Mouse (Mus musculus): ENCODE results near the gene Arntl2. TPM values are rescaled to one million over a fixed set of nuclear protein-coding genes. Genes with fewer than 3 reads are reported as not detected.
"Not testable (repeated sequence)": the region's sequence is repeated elsewhere in the genome, so short reads cannot be mapped to it uniquely, and the experiment has no call there.

The Arntl2 gene
- total RNA-seq, 4 experiments from 2014 or later: 4.8 to 8.5 (median 5.6) TPM

GRCm38 (mm10) chr6:146847402-146847801 is 51.5 kb downstream of the Arntl2 start:
- no peak for DNase-seq (ENCODE audit: low spot score in 2 of 2)

GRCm38 (mm10) chr6:146848281-146848680 is 52.4 kb downstream of the Arntl2 start:
- DNase-seq (ENCODE audit: low spot score in 2 of 2): no peak

- no peak for DNase-seq (ENCODE audit: low spot score in 2 of 2)
Measured at GRCm38 (mm10) chr6:146850050-146850449, 54.2 kb downstream of the Arntl2 start, which contains the start of gene Smco2. Gene Smco2, plus strand, starts transcription at chr6:146850104.

GRCm38 (mm10) chr6:146851916-146852315 is 56.1 kb downstream of the Arntl2 start:
- no peak for DNase-seq (ENCODE audit: low spot score in 2 of 2)

GRCm38 (mm10) chr6:146852739-146853138 is 56.9 kb downstream of the Arntl2 start:
- DNase-seq (ENCODE audit: low spot score in 2 of 2): no peak

GRCm38 (mm10) chr6:146855185-146855584 is 59.3 kb downstream of the Arntl2 start:
- no peak for DNase-seq (ENCODE audit: low spot score in 2 of 2)

GRCm38 (mm10) chr6:146857386-146857785 is 61.5 kb downstream of the Arntl2 start:
- no peak for DNase-seq (ENCODE audit: low spot score in 2 of 2)

GRCm38 (mm10) chr6:146863154-146863553 is 67.3 kb downstream of the Arntl2 start:
- no peak for DNase-seq (ENCODE audit: low spot score in 2 of 2)

- DNase-seq (ENCODE audit: low spot score in 2 of 2): not testable (repeated sequence)
Measured at GRCm38 (mm10) chr6:146864370-146864769, 68.5 kb downstream of the Arntl2 start.

GRCm38 (mm10) chr6:146865701-146866100 is 69.8 kb downstream of the Arntl2 start:
- DNase-seq (ENCODE audit: low spot score in 2 of 2): no peak

- no peak for DNase-seq (ENCODE audit: low spot score in 2 of 2)
Measured at GRCm38 (mm10) chr6:146871975-146872374, 76.1 kb downstream of the Arntl2 start.

- no peak for DNase-seq (ENCODE audit: low spot score in 2 of 2)
Measured at GRCm38 (mm10) chr6:146874415-146874814, 78.6 kb downstream of the Arntl2 start.

- no peak for DNase-seq (ENCODE audit: low spot score in 2 of 2)
Measured at GRCm38 (mm10) chr6:146876820-146877219, 81.0 kb downstream of the Arntl2 start.

- peak in 1 of 2 experiments; percentile 88 for DNase-seq (ENCODE audit: low spot score in 2 of 2)
Measured at GRCm38 (mm10) chr6:146877425-146878045, 81.7 kb downstream of the Arntl2 start.

GRCm38 (mm10) chr6:146878926-146879325 is 83.1 kb downstream of the Arntl2 start:
- DNase-seq (ENCODE audit: low spot score in 2 of 2): no peak

GRCm38 (mm10) chr6:146879856-146880255 is 84.0 kb downstream of the Arntl2 start:
- no peak for DNase-seq (ENCODE audit: low spot score in 2 of 2)

- no peak for DNase-seq (ENCODE audit: low spot score in 2 of 2)
Measured at GRCm38 (mm10) chr6:146880296-146880695, 84.4 kb downstream of the Arntl2 start.

- no peak for DNase-seq (ENCODE audit: low spot score in 2 of 2)
Measured at GRCm38 (mm10) chr6:146881896-146882770, 86.3 kb downstream of the Arntl2 start.

Data from left cerebral cortex, adult 8-10 months (tissue).